Mouse (Mus musculus) frontal cortex, adult 2 months (tissue): ENCODE data around the gene Klk13. TPM values are rescaled to one million over a fixed set of nuclear protein-coding genes. Genes with fewer than 3 reads are reported as not detected.

ENCODE experiments used
- DNase-seq, 2 experiments: peaks; one replicate each; pipeline ENCODE4 v3.0.0; 2022; ENCODE audit warnings: low spot score in 1 of 2; ENCODE audit errors: extremely low spot score in 1 of 2
- polyA plus RNA-seq: library from polyadenylated mRNA; depleted of rRNA; stranded (reverse); fragments of >200 nt; gene quantifications from 2 replicates; pipeline ENCODE4 v1.2.3, GENCODE M21; 2012; rRNA removed

Klk13 gene
- polyA plus RNA-seq, 1 experiment, result 0.36 TPM

GRCm38 (mm10) chr7:43770701-43771100 lies 58.3 kb downstream of the Klk13 start:
- DNase-seq, result no peak

GRCm38 (mm10) chr7:43771916-43772315 lies 59.5 kb downstream of the Klk13 start:
- DNase-seq, result no peak

DNA sequence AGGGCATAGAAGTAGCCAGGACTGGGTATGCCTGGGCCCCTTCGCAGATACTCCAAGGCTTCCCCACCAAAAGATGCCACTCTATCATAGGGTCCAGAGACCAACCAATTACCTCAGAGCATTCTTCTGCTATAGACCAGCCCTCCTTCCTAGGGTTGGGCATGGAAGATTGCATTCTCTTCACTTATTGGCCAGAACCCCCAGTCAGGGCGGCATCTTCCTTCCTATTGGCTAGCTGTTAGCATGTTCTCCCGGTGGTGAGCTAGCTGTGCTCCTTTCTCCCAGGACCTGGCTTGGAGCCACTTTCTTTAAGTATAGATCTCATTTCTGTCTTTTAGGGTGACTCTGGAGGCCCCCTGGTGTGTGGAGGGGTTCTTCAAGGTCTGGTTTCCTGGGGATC lies 60.5 kb downstream of the Klk13 start:
- DNase-seq, result no peak

DNA sequence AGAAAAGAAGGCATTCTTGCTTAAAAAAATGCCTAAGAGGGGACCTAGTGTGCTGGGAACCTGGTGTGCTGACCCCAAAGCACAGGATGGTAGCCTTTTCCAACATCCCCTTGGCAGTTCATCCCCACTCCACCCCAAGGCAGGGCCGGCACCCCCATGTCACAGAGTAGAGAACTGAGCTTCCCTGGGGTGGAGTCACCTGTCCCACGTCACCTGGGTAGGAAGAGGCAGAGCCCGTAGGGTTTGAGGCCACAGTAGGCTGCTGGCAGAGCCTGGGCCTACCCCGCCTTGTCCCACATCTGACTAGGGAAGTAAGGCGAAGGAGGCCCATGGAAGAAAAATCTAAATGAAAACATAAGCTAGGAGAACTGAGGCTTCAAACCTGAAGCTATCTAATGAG lies 62.0 kb downstream of the Klk13 start, which contains the start of gene Klk11:
Gene Klk11, plus strand, starts transcription at position 241 of the 400 bp plus-strand sequence.
- no peak for DNase-seq

DNA sequence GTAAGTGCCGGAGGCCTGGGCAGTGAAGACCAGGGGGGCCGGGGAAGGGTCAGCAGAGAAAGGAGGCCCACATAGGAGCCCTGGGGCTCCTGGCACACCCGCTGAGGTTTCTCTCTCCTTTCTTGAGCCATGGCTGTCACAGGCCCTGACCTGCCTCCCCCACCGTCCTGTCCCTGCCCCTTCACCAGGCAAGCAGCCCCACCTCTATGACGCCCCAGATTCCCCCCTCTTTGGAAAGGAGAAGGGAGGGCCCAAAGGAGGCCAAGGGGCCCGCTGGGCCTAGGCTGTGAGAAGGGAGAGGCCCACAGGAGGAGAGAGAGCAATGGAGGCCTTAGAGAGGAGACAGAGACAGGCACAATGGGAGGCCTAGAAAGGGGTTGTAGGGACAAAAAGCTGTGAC lies 62.4 kb downstream of the Klk13 start:
- no peak for DNase-seq

- DNase-seq, result no peak
Measured at GRCm38 (mm10) chr7:43775311-43776057, 63.1 kb downstream of the Klk13 start.

- DNase-seq, result no peak
Measured at GRCm38 (mm10) chr7:43776506-43776905, 64.1 kb downstream of the Klk13 start.

Other genes starting within 250 kb of the Klk13 start
- 5.2 TPM in 2 replicates for gene Vsig10l, start 249.4 kb upstream of the Klk13 start, polyA plus RNA-seq
- 60.7 and 69.6 TPM in 2 replicates for gene Iglon5, start 222.5 kb upstream of the Klk13 start, polyA plus RNA-seq
- 0.04 TPM in 1 of 2 replicates, not detected in the other for gene 4931406B18Rik, start 206.6 kb upstream of the Klk13 start, polyA plus RNA-seq
- gene Cd33, start 168.1 kb upstream of the Klk13 start, polyA plus RNA-seq, result 6.9 and 8.9 TPM in 2 replicates
- 9.3 and 9.5 TPM in 2 replicates for gene Zfp658, start 150.3 kb upstream of the Klk13 start, polyA plus RNA-seq
- 8.3 and 9.3 TPM in 2 replicates for gene Zfp719, start 133.0 kb upstream of the Klk13 start, polyA plus RNA-seq
- gene Zfp819, start 105.4 kb upstream of the Klk13 start, polyA plus RNA-seq, result 0.11 and 0.16 TPM in 2 replicates
- gene Ceacam18, start 77.9 kb upstream of the Klk13 start, polyA plus RNA-seq, result not detected in 2 replicates
- gene Siglece, start 52.4 kb upstream of the Klk13 start, polyA plus RNA-seq, result 0.84 and 1.2 TPM in 2 replicates
- 9.2 and 9.4 TPM in 2 replicates for gene Ctu1, start 40.6 kb upstream of the Klk13 start, polyA plus RNA-seq
- gene Klk14, start 22.1 kb upstream of the Klk13 start, polyA plus RNA-seq, result 0.08 TPM in 1 of 2 replicates, not detected in the other
- not detected in 2 replicates for gene Klk12, start 56.3 kb downstream of the Klk13 start, polyA plus RNA-seq
- gene Klk11, start 62.0 kb downstream of the Klk13 start, polyA plus RNA-seq, result 0.08 TPM in 1 of 2 replicates, not detected in the other
- 0.17 and 0.18 TPM in 2 replicates for gene Klk10, start 68.5 kb downstream of the Klk13 start, polyA plus RNA-seq
- gene Klk9, start 79.3 kb downstream of the Klk13 start, polyA plus RNA-seq, result not detected in 2 replicates
- gene Klk8, start 85.0 kb downstream of the Klk13 start, polyA plus RNA-seq, result 3.8 TPM in 2 replicates
- not detected in 2 replicates for gene Klk7, start 98.7 kb downstream of the Klk13 start, polyA plus RNA-seq
- gene Klk6, start 111.9 kb downstream of the Klk13 start, polyA plus RNA-seq, result 6.4 and 7.7 TPM in 2 replicates
- gene Klk5, start 129.4 kb downstream of the Klk13 start, polyA plus RNA-seq, result not detected in 2 replicates
- not detected in 2 replicates for gene Klk4, start 168.6 kb downstream of the Klk13 start, polyA plus RNA-seq
- gene Klk15, start 221.2 kb downstream of the Klk13 start, polyA plus RNA-seq, result not detected in 2 replicates
- gene Klk1b8, start 238.1 kb downstream of the Klk13 start, polyA plus RNA-seq, result not detected in 2 replicates